Mouse (Mus musculus): ENCODE data around the gene Mlph.
A peak's percentile ranks its signal among the peaks of the same experiment; 100 is the strongest.

DNA sequence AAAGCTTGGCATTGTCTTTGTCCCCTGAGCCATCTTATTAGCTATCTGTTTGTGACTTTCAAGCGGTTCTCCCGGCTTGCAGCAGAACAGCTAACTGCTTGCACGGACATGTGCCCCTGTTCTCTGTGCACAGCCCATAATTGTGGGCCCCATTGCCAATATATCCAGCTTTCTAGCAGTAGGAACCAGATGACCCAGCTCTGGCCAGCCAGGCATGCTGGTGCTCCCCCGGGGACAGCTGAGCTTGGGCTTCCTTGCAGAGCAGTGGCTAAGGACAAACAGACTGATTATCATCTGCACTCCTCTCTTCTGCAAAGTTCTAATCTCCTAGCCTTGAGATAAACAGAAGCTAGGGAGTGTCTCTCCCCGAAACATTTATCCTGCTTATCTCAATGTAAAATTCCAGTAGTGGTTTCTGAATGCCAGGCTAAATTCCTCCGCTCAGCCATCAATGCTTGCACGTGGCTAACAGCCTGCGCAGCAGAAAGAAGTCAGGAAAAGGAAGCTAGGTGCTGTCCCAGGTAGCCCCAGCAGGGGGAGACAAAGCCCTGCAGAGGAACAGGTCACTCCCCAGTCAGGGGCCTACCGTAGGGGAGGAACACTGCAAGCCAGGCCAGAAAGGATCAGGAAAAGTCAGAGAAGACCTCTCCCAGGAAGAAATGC lies 58.2 kb downstream of the Mlph start:
- TF ChIP-seq CTCF (IDR thresholded peaks at IDR 0.05; ENCODE audit: extremely low read depth, insufficient read depth, low read length) (peak; percentile 95), POLR2A (IDR thresholded peaks at IDR 0.05; ENCODE audit: extremely low read depth, insufficient read depth, low read length) (no peak)
